Mouse (Mus musculus) leukemia stem cell, adult 10-12 weeks (primary cell): Measurements from ENCODE around the gene Cort. TPM values are rescaled to one million over a fixed set of nuclear protein-coding genes. Genes with fewer than 3 reads are reported as not detected.

Source experiments
- polyA plus RNA-seq: library from polyadenylated mRNA; stranded (reverse); fragments of >175 nt; gene quantifications from 2 replicates; pipeline ENCODE4 v1.2.3, GENCODE M21; 2012; ENCODE audit warnings: low replicate concordance

Cort gene
- 17.0 and 56.5 TPM in 2 replicates for polyA plus RNA-seq

GRCm38 (mm10) chr4:149126663-149127062 lies at the start of gene Cort:
TSS of gene Cort (minus strand) at chr4:149126763.

GRCm38 (mm10) chr4:149166215-149166946 lies 39.8 kb upstream of the Cort start, which contains the start of gene Pgd:
TSS of gene Pgd (minus strand) at chr4:149166771.

GRCm38 (mm10) chr4:149136982-149137770 lies 10.6 kb upstream of the Cort start, which contains the start of gene Cenps:
TSS of gene Cenps (minus strand) at chr4:149137629.

GRCm38 (mm10) chr4:149103875-149104561 lies 22.5 kb downstream of the Cort start, which contains the start of gene Dffa:
TSS of gene Dffa (plus strand) at chr4:149104146.

GRCm38 (mm10) chr4:149099369-149100017 lies 27.1 kb downstream of the Cort start, which contains the start of gene Pex14:
TSS of gene Pex14 (minus strand) at chr4:149099876.

Other genes starting within 250 kb of the Cort start
- 32.4 and 42.8 TPM in 2 replicates for gene Pex14, start 26.9 kb downstream of the Cort start, polyA plus RNA-seq
- 3.3 and 13.7 TPM in 2 replicates for gene Dffa, start 22.6 kb downstream of the Cort start, polyA plus RNA-seq
- gene Cenps, start 10.9 kb upstream of the Cort start, polyA plus RNA-seq = 15.0 and 18.2 TPM in 2 replicates
- 62.2 and 108 TPM in 2 replicates for gene Pgd, start 40.0 kb upstream of the Cort start, polyA plus RNA-seq
- gene Kif1b, start 180.9 kb upstream of the Cort start, polyA plus RNA-seq = 1.5 and 3.1 TPM in 2 replicates